Mouse (Mus musculus): ENCODE data around the gene Nedd9.

GRCm38 (mm10) chr13:41403838-41404237 lies 83.3 kb downstream of the Nedd9 start:
- TF ChIP-seq CTCF (IDR thresholded peaks at IDR 0.05; ENCODE audit: low read depth, low read length), result no peak
- TF ChIP-seq TAL1 (conservative IDR thresholded peaks at IDR 0.05; ENCODE audit: low read depth, low read length), result no peak
- no peak for TF ChIP-seq POLR2AphosphoS5 (IDR thresholded peaks at IDR 0.05; ENCODE audit: insufficient replicate concordance, low read depth, low read length)
- TF ChIP-seq GATA1 (IDR thresholded peaks at IDR 0.05; ENCODE audit: borderline replicate concordance, low read length), result no peak
- TF ChIP-seq GATA2 (IDR thresholded peaks at IDR 0.05; ENCODE audit: borderline replicate concordance, low read depth, low read length), result no peak
